Mouse (Mus musculus): ENCODE measurements around the gene Caln1.

- no peak for TF ChIP-seq MAFK (IDR thresholded peaks at IDR 0.05; ENCODE audit: insufficient read depth, low read depth, low read length)
- TF ChIP-seq CHD2 (IDR thresholded peaks at IDR 0.05; ENCODE audit: low read depth, low read length): no peak
- TF ChIP-seq ZNF384 (IDR thresholded peaks at IDR 0.05; ENCODE audit: low read depth, low read length): no peak
- no peak for TF ChIP-seq ZC3H11A (IDR thresholded peaks at IDR 0.05; ENCODE audit: borderline replicate concordance, low read depth, low read length)
These were observed 441.6 kb downstream of the Caln1 start for GRCm38 (mm10) chr5:130810846-130811245.
